Mouse (Mus musculus): ENCODE results near the gene Cbx7. TPM values are rescaled to one million over a fixed set of nuclear protein-coding genes. Genes with fewer than 3 reads are reported as not detected.
A peak's percentile ranks its signal among the peaks of the same experiment; 100 is the strongest.

The Cbx7 gene
- total and polyA plus RNA-seq, 2 experiments from 2014 or later: 0.50 to 0.82 TPM

- no peak overlapping the region for H3K4me2 ChIP-seq (ENCODE audit: low read depth, low read length)
- no peaks in the 10 kb centered on the region for H3K36me3 ChIP-seq (replicated peaks; ENCODE audit: control insufficient read depth, insufficient read depth, low read length)
- H3K4me3 ChIP-seq (ENCODE audit: low read depth, low read length): no peak overlapping the region
- H3K27ac ChIP-seq (ENCODE audit: low read depth): no peak overlapping the region
- no peak overlapping the region for H3K9ac ChIP-seq (replicated peaks; ENCODE audit: low read depth, low read length)
- peaks cover 19% of the 10 kb centered on the region for H3K4me1 ChIP-seq (ENCODE audit: control insufficient read depth, insufficient read depth)
- peaks cover 27% of the 10 kb centered on the region for H3K27me3 ChIP-seq (ENCODE audit: control insufficient read depth, insufficient read depth, low read length)
- ATAC-seq (ENCODE audit: insufficient read depth, low read depth): no peak
- WGBS: 67% methylated on average over 3 of the region's 3 CpGs
- H3K9me3 ChIP-seq (replicated peaks; ENCODE audit: control insufficient read depth, low read length): no peaks in the 10 kb centered on the region
- DNase-seq (ENCODE audit: low spot score): no peak
- no peak for TF ChIP-seq CTCF (IDR thresholded peaks at IDR 0.05; ENCODE audit: low read depth)
- TF ChIP-seq EP300 (IDR thresholded peaks at IDR 0.05; ENCODE audit: low read depth): no peak
Observed at GRCm38 (mm10) chr15:79929734-79930133, 41.2 kb downstream of the Cbx7 start.

GRCm38 (mm10) chr15:79928736-79929135 lies 42.2 kb downstream of the Cbx7 start:
- 85% methylated on average over 2 of the region's 2 CpGs for WGBS
- ATAC-seq (ENCODE audit: insufficient read depth, low read depth) (no peak), DNase-seq (ENCODE audit: low spot score) (no peak)
- Histone ChIP-seq H3K4me3 (ENCODE audit: low read depth, low read length) (no peak overlapping the region), H3K9ac (replicated peaks; ENCODE audit: low read depth, low read length) (no peak overlapping the region), H3K9me3 (replicated peaks; ENCODE audit: control insufficient read depth, low read length) (no peaks in the 10 kb centered on the region), H3K27ac (ENCODE audit: low read depth) (no peak overlapping the region), H3K27me3 (ENCODE audit: control insufficient read depth, insufficient read depth, low read length) (peaks cover 17% of the 10 kb centered on the region), H3K4me2 (ENCODE audit: low read depth, low read length) (no peak overlapping the region), H3K4me1 (ENCODE audit: control insufficient read depth, insufficient read depth) (peaks cover 19% of the 10 kb centered on the region), H3K36me3 (replicated peaks; ENCODE audit: control insufficient read depth, insufficient read depth, low read length) (no peaks in the 10 kb centered on the region)
- no peak for TF ChIP-seq EP300 (IDR thresholded peaks at IDR 0.05; ENCODE audit: low read depth)

GRCm38 (mm10) chr15:79928316-79928715 lies 42.6 kb downstream of the Cbx7 start:
- peak overlapping the region; percentile 80 for H3K9ac ChIP-seq (replicated peaks; ENCODE audit: low read depth, low read length)
- H3K9me3 ChIP-seq (replicated peaks; ENCODE audit: control insufficient read depth, low read length): no peaks in the 10 kb centered on the region
- H3K27me3 ChIP-seq (ENCODE audit: control insufficient read depth, insufficient read depth, low read length): peaks cover 12% of the 10 kb centered on the region
- H3K4me2 ChIP-seq (ENCODE audit: low read depth, low read length): peak overlapping the region; percentile 80; the same call in 1 of the 2 replicates
- DNase-seq (ENCODE audit: low spot score) (no peak), ATAC-seq (ENCODE audit: insufficient read depth, low read depth) (no peak)
- TF ChIP-seq EP300 (IDR thresholded peaks at IDR 0.05; ENCODE audit: low read depth) (no peak), CTCF (IDR thresholded peaks at IDR 0.05; ENCODE audit: low read depth) (no peak)
- H3K4me3 ChIP-seq (ENCODE audit: low read depth, low read length): 0 out of 2 replicates have a peak overlapping the region, but pooled peaks have one; percentile 63
- peaks cover 16% of the 10 kb centered on the region for H3K4me1 ChIP-seq (ENCODE audit: control insufficient read depth, insufficient read depth)
- peak overlapping the region; percentile 80 for H3K27ac ChIP-seq (ENCODE audit: low read depth)
- H3K36me3 ChIP-seq (replicated peaks; ENCODE audit: control insufficient read depth, insufficient read depth, low read length): no peaks in the 10 kb centered on the region
- WGBS: 87% methylated on average over 3 of the region's 3 CpGs

GRCm38 (mm10) chr15:79927637-79928122 lies 43.2 kb downstream of the Cbx7 start:
- Histone ChIP-seq H3K27ac (ENCODE audit: low read depth) (peak overlapping the region; percentile 80), H3K4me2 (ENCODE audit: low read depth, low read length) (peak overlapping the region; percentile 80), H3K9me3 (replicated peaks; ENCODE audit: control insufficient read depth, low read length) (no peaks in the 10 kb centered on the region), H3K4me3 (ENCODE audit: low read depth, low read length) (peak overlapping the region; percentile 63), H3K27me3 (ENCODE audit: control insufficient read depth, insufficient read depth, low read length) (peaks cover 6% of the 10 kb centered on the region), H3K36me3 (replicated peaks; ENCODE audit: control insufficient read depth, insufficient read depth, low read length) (no peaks in the 10 kb centered on the region), H3K4me1 (ENCODE audit: control insufficient read depth, insufficient read depth) (peaks cover 16% of the 10 kb centered on the region), H3K9ac (replicated peaks; ENCODE audit: low read depth, low read length) (peak overlapping the region; percentile 80)
- ATAC-seq (ENCODE audit: insufficient read depth, low read depth): peak; percentile 85
- no peak for TF ChIP-seq CTCF (IDR thresholded peaks at IDR 0.05; ENCODE audit: low read depth)
- 0 out of 2 replicates have a peak, but pooled peaks have one; percentile 29 for TF ChIP-seq EP300 (IDR thresholded peaks at IDR 0.05; ENCODE audit: low read depth)
- peak; percentile 74 for DNase-seq (ENCODE audit: low spot score)
- 0% methylated on average over 29 of the region's 29 CpGs for WGBS

- H3K4me1 ChIP-seq (ENCODE audit: control insufficient read depth, insufficient read depth): peaks cover 11% of the 10 kb centered on the region
- peak overlapping the region; percentile 80 for H3K4me2 ChIP-seq (ENCODE audit: low read depth, low read length)
- TF ChIP-seq EP300 (IDR thresholded peaks at IDR 0.05; ENCODE audit: low read depth): no peak
- no peak for TF ChIP-seq CTCF (IDR thresholded peaks at IDR 0.05; ENCODE audit: low read depth)
- H3K4me3 ChIP-seq (ENCODE audit: low read depth, low read length): no peak overlapping the region
- 76% methylated on average over 11 of the region's 11 CpGs for WGBS
- ATAC-seq (ENCODE audit: insufficient read depth, low read depth): no peak
- peak overlapping the region; percentile 54; the same call in 1 of the 2 replicates for H3K27ac ChIP-seq (ENCODE audit: low read depth)
- no peaks in the 10 kb centered on the region for H3K27me3 ChIP-seq (ENCODE audit: control insufficient read depth, insufficient read depth, low read length)
- H3K36me3 ChIP-seq (replicated peaks; ENCODE audit: control insufficient read depth, insufficient read depth, low read length): no peaks in the 10 kb centered on the region
- H3K9ac ChIP-seq (replicated peaks; ENCODE audit: low read depth, low read length): no peak overlapping the region
- H3K9me3 ChIP-seq (replicated peaks; ENCODE audit: control insufficient read depth, low read length): no peaks in the 10 kb centered on the region
- no peak for DNase-seq (ENCODE audit: low spot score)
Observed at GRCm38 (mm10) chr15:79926856-79927416, 44.0 kb downstream of the Cbx7 start.

GRCm38 (mm10) chr15:79919787-79920186 lies 51.1 kb downstream of the Cbx7 start:
- H3K9ac ChIP-seq (replicated peaks; ENCODE audit: low read depth, low read length): no peak overlapping the region
- no peak for DNase-seq (ENCODE audit: low spot score)
- no peak overlapping the region for H3K4me2 ChIP-seq (ENCODE audit: low read depth, low read length)
- no peak overlapping the region for H3K4me3 ChIP-seq (ENCODE audit: low read depth, low read length)
- no peaks in the 10 kb centered on the region for H3K36me3 ChIP-seq (replicated peaks; ENCODE audit: control insufficient read depth, insufficient read depth, low read length)
- H3K9me3 ChIP-seq (replicated peaks; ENCODE audit: control insufficient read depth, low read length): no peaks in the 10 kb centered on the region
- H3K27ac ChIP-seq (ENCODE audit: low read depth): no peak overlapping the region
- ATAC-seq (ENCODE audit: insufficient read depth, low read depth): no peak
- H3K4me1 ChIP-seq (ENCODE audit: control insufficient read depth, insufficient read depth): no peaks in the 10 kb centered on the region
- 50% methylated on average over 2 of the region's 2 CpGs for WGBS
- TF ChIP-seq EP300 (IDR thresholded peaks at IDR 0.05; ENCODE audit: low read depth): no peak
- TF ChIP-seq CTCF (IDR thresholded peaks at IDR 0.05; ENCODE audit: low read depth): no peak
- 0 out of 2 replicates have a peak, but pooled peaks cover 2% of the 10 kb centered on the region for H3K27me3 ChIP-seq (ENCODE audit: control insufficient read depth, insufficient read depth, low read length)
